Mouse (Mus musculus): ENCODE measurements at regions not wholly inside any gene's neighbourhood (a gene's known extent, or its start where the extent isn't known, plus 50 kb on each side); places are given as distances from the start of the nearest gene placed in this dataset.

GRCm38 (mm10) chr16:13204948-13205470, 51.3 kb upstream of the Mrtfb start:
- Histone ChIP-seq H3K4me3 (no peak overlapping the region), H3K27ac (peak overlapping the region; percentile 64)
- TF ChIP-seq CTCF (IDR thresholded peaks at IDR 0.05): no peak
- intact Hi-C loops (cut with DNase I): no loop called here
- peak; percentile 58 for DNase-seq

- Histone ChIP-seq H3K27ac (peak overlapping the region; percentile 64), H3K4me3 (no peak overlapping the region)
- intact Hi-C loops (cut with DNase I): no loop called here
- no peak for TF ChIP-seq CTCF (IDR thresholded peaks at IDR 0.05)
- DNase-seq: peak; percentile 39
These were observed 50.4 kb upstream of the Mrtfb start for GRCm38 (mm10) chr16:13205855-13206254.
